Mouse (Mus musculus) forebrain, embryonic 14.5 days (tissue): ENCODE data around the gene 2210010C04Rik. TPM values are rescaled to one million over a fixed set of nuclear protein-coding genes. Genes with fewer than 3 reads are reported as not detected.
"Not testable (repeated sequence)": the region's sequence is repeated elsewhere in the genome, so short reads cannot be mapped to it uniquely, and the experiment has no call there.

ENCODE experiments used
- ATAC-seq: fragments of 200-750 bp; cut with Nextera tagmentation; 2 replicates; pipeline ENCODE4 v1.8.0; 2017; ENCODE audit warnings: mild to moderate bottlenecking, moderate library complexity
- DNase-seq: peaks from one replicate; pipeline ENCODE4 v3.0.0-alpha.2; 2015; ENCODE audit warnings: low spot score
- H3K27ac ChIP-seq: fragments of 300-500 bp; sonication (generic); 2 replicates; pipeline ENCODE4 v1.5.1; 2014; ENCODE audit warnings: low read depth, mild to moderate bottlenecking, control low read depth, low read length, moderate library complexity
- H3K27me3 ChIP-seq: fragments of 300-500 bp; sonication (generic); replicated peaks from 2 replicates; pipeline ENCODE4 v1.6.1; 2014; ENCODE audit warnings: low read length, control low read depth, mixed read lengths; ENCODE audit not compliant: control insufficient read depth, insufficient read depth
- H3K36me3 ChIP-seq: fragments of 300-500 bp; sonication (generic); 2 replicates; pipeline ENCODE4 v1.6.1; 2014; ENCODE audit warnings: low read length, control low read depth; ENCODE audit not compliant: control insufficient read depth, insufficient read depth
- H3K4me1 ChIP-seq: fragments of 300-500 bp; sonication (generic); 2 replicates; pipeline ENCODE4 v1.6.1; 2014; ENCODE audit warnings: antibody characterized with exemption, low read length, control low read depth; ENCODE audit not compliant: control insufficient read depth, insufficient read depth
- H3K4me2 ChIP-seq: fragments of 300-500 bp; sonication (generic); 2 replicates; pipeline ENCODE4 v1.6.1; 2014; ENCODE audit warnings: mild to moderate bottlenecking, control low read depth, low read length
- H3K4me3 ChIP-seq: fragments of 300-500 bp; sonication (generic); 2 replicates; pipeline ENCODE4 v1.5.1; 2014; ENCODE audit warnings: low read depth, low read length, control low read depth
- H3K9ac ChIP-seq: fragments of 300-500 bp; sonication (generic); 2 replicates; pipeline ENCODE4 v1.6.1; 2014; ENCODE audit warnings: mild to moderate bottlenecking, low read length, control low read depth, moderate library complexity
- H3K9me3 ChIP-seq: fragments of 300-500 bp; sonication (generic); replicated peaks from 2 replicates; pipeline ENCODE4 v1.6.1; 2016; ENCODE audit warnings: low read length, control low read depth, mixed read lengths; ENCODE audit not compliant: control insufficient read depth
- WGBS: fragments of 180-500 bp; shearing (Covaris S2); extraction: QIAGEN DNeasy Blood & Tissue Kit; methylation state at CpG from one replicate; pipeline ENCODE4 v1.1.7; 2014; 5-methylcytosine and 5-hydroxymethylcytosine counted together
- polyA plus RNA-seq: library from polyadenylated mRNA; unstranded; fragments of >200 nt; fragmentation: Nextera tagmentation; extraction: Ambion mirVana; gene quantifications from 2 replicates; pipeline ENCODE4 v1.2.1, GENCODE M21; 2014

The 2210010C04Rik gene
- polyA plus RNA-seq, 1 experiment from 2014 or later = not detected

- 86% methylated on average over 6 of the region's 6 CpGs for WGBS
Measured at GRCm38 (mm10) chr6:41032802-41033201, 2.5 kb downstream of the 2210010C04Rik start.

DNA sequence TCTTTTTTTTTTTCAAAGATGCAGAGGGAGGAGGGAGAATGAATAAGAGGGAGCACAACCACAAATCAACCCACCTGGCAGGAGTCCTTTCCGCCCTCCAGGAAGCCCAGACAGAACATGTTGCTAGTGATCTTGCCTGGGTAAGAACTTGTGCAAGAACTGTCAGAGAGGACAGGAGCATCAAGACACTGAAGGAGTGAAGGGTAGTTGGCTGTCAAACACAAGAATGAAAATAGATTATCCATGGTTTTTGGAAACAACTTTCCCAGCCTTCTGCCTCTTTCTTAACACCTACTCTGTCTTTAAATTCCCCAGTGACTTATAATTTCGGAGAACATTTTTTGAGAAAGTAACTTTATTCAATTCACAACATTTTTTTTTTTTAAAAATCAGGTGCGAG lies 3.1 kb downstream of the 2210010C04Rik start:
- Histone ChIP-seq H3K4me2 (no peak overlapping the region), H3K4me1 (no peaks in the 10 kb centered on the region), H3K9ac (no peak overlapping the region), H3K4me3 (no peak overlapping the region), H3K9me3 (no peaks in the 10 kb centered on the region), H3K36me3 (no peaks in the 10 kb centered on the region), H3K27ac (no peak overlapping the region), H3K27me3 (no peaks in the 10 kb centered on the region)
- 84% methylated on average over 3 of the region's 3 CpGs for WGBS
- DNase-seq (no peak), ATAC-seq (no peak)

More at GRCm38 (mm10) chr6:41032802-41033201, 2.5 kb downstream of the 2210010C04Rik start:
- Histone ChIP-seq H3K9me3 (no peaks in the 10 kb centered on the region), H3K4me3 (no peak overlapping the region), H3K36me3 (no peaks in the 10 kb centered on the region), H3K4me2 (no peak overlapping the region), H3K27me3 (no peaks in the 10 kb centered on the region), H3K4me1 (no peaks in the 10 kb centered on the region), H3K9ac (no peak overlapping the region), H3K27ac (no peak overlapping the region)
- DNase-seq (no peak), ATAC-seq (no peak)

DNA sequence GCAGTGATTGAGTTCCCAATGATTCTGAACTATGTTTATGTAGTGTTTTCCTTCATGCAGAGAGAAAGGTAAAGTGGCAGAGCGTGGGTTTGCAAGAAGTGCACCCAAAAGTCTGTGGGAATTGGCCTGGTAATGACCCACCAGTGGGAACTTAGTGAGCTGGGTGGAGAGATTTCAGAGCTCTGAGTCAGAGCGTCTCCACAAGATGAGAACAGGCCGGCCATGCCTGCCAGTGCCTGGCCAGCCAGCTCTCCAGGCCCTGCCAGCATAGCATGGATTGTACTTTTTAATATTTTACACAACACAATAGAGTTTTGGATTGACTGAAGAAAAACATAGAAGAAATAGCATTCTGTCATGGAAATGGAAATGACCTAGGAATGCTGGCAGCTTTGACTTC lies 4.5 kb downstream of the 2210010C04Rik start:
- Histone ChIP-seq H3K36me3 (no peaks in the 10 kb centered on the region), H3K9me3 (no peaks in the 10 kb centered on the region), H3K4me2 (no peak overlapping the region), H3K9ac (no peak overlapping the region), H3K27ac (no peak overlapping the region), H3K4me1 (no peaks in the 10 kb centered on the region), H3K27me3 (no peaks in the 10 kb centered on the region), H3K4me3 (no peak overlapping the region)
- WGBS = 89% methylated on average over 3 of the region's 3 CpGs
- DNase-seq = no peak
- ATAC-seq = no peak

- no peak for DNase-seq
- no peak for ATAC-seq
- H3K4me1 ChIP-seq = no peaks in the 10 kb centered on the region
- H3K27me3 ChIP-seq = no peaks in the 10 kb centered on the region
- no peak overlapping the region for H3K9ac ChIP-seq
- 45% methylated on average over 2 of the region's 2 CpGs for WGBS
- H3K4me2 ChIP-seq = no peak overlapping the region
- no peak overlapping the region for H3K4me3 ChIP-seq
- H3K36me3 ChIP-seq = no peaks in the 10 kb centered on the region
- no peak overlapping the region for H3K27ac ChIP-seq
- no peaks in the 10 kb centered on the region for H3K9me3 ChIP-seq
Measured at GRCm38 (mm10) chr6:41027053-41027452, 8.3 kb downstream of the 2210010C04Rik start.

- H3K9me3 ChIP-seq = no peaks in the 10 kb centered on the region
- H3K4me2 ChIP-seq = no peak overlapping the region
- H3K4me1 ChIP-seq = no peaks in the 10 kb centered on the region
- no peaks in the 10 kb centered on the region for H3K27me3 ChIP-seq
- DNase-seq = no peak
- ATAC-seq = no peak
- H3K36me3 ChIP-seq = no peaks in the 10 kb centered on the region
- 80% methylated on average over 2 of the region's 2 CpGs for WGBS
- H3K9ac ChIP-seq = no peak overlapping the region
- no peak overlapping the region for H3K27ac ChIP-seq
- no peak overlapping the region for H3K4me3 ChIP-seq
Measured at GRCm38 (mm10) chr6:41025873-41026650, 9.2 kb downstream of the 2210010C04Rik start.

DNA sequence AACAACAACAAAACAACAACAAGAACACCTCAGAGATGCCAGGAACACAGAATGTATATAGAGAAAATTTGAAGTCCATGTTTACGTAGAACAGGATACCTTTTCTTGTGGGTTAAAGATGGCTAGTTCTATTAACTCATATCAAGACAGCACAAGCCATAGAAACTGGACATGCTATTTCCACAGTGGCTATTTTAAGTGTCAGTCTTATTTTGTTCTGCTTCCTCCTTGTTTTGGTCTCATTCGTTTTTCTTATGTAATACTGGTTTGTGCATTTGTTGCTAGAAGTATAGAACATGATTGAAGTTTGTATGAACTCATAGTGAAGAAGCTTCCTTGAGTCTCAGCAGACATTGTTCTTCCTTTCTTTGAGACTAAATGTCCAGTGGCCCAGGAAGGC lies 16.2 kb downstream of the 2210010C04Rik start:
- Histone ChIP-seq H3K27ac (no peak overlapping the region), H3K27me3 (no peaks in the 10 kb centered on the region), H3K9ac (no peak overlapping the region), H3K36me3 (no peaks in the 10 kb centered on the region), H3K9me3 (no peaks in the 10 kb centered on the region), H3K4me1 (no peaks in the 10 kb centered on the region), H3K4me3 (no peak overlapping the region), H3K4me2 (no peak overlapping the region)
- ATAC-seq (no peak), DNase-seq (no peak)
- 83% methylated on average over 2 of the region's 2 CpGs for WGBS

- H3K4me1 ChIP-seq = no peaks in the 10 kb centered on the region
- no peaks in the 10 kb centered on the region for H3K27me3 ChIP-seq
- H3K27ac ChIP-seq = no peak overlapping the region
- WGBS = 80% methylated on average over 2 of the region's 2 CpGs
- no peak for ATAC-seq
- no peak for DNase-seq
- no peak overlapping the region for H3K4me3 ChIP-seq
- no peaks in the 10 kb centered on the region for H3K9me3 ChIP-seq
- no peak overlapping the region for H3K9ac ChIP-seq
- no peak overlapping the region for H3K4me2 ChIP-seq
- H3K36me3 ChIP-seq = no peaks in the 10 kb centered on the region
Measured at GRCm38 (mm10) chr6:41018629-41019028, 16.7 kb downstream of the 2210010C04Rik start.

GRCm38 (mm10) chr6:41015065-41015464 lies 20.2 kb downstream of the 2210010C04Rik start:
- Histone ChIP-seq H3K9me3 (no peaks in the 10 kb centered on the region), H3K36me3 (no peaks in the 10 kb centered on the region), H3K4me3 (no peak overlapping the region), H3K4me2 (no peak overlapping the region), H3K9ac (no peak overlapping the region), H3K27me3 (no peaks in the 10 kb centered on the region), H3K4me1 (no peaks in the 10 kb centered on the region), H3K27ac (no peak overlapping the region)
- 83% methylated on average over 4 of the region's 4 CpGs for WGBS
- DNase-seq = no peak
- no peak for ATAC-seq

DNA sequence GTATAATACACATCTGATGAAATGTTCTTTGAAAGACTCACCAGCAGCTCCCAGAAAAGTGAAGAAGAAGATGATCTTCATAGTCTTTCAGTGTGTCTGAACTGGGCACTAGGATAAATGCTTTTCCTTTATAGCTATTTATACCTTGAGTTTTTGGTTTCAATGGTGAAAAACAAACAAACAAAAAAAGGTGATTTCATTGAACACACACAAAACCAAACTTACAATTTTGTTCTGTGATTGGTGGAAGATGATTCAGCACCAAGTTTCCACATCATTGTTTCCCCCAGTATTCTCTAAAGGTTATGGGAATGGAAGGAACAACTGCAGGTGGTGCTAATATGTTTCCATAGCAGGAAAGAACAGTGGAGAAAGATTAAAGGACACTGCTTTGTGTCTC lies 35.9 kb downstream of the 2210010C04Rik start, which contains the start of gene Gm2663:
Gm2663 (minus strand) TSS at position 101 of the 400 bp plus-strand sequence.
- not testable (repeated sequence) for H3K4me3 ChIP-seq, H3K36me3 ChIP-seq, DNase-seq, H3K9me3 ChIP-seq, ATAC-seq, H3K27ac ChIP-seq, H3K4me1 ChIP-seq, H3K4me2 ChIP-seq, H3K9ac ChIP-seq, H3K27me3 ChIP-seq
